Mouse (Mus musculus) ovary, postnatal 14 days (tissue): ENCODE results near the gene 2510009E07Rik.

Experiments used
- DNase-seq: peaks from one replicate; pipeline ENCODE4 v3.0.0; 2022; ENCODE audit warnings: low spot score

The 2510009E07Rik gene

GRCm38 (mm10) chr16:21694463-21695241, at the start of gene 2510009E07Rik:
Gene 2510009E07Rik, minus strand, starts transcription at chr16:21694665.
- DNase-seq, result peak; percentile 82

GRCm38 (mm10) chr16:21743401-21743800, 48.9 kb upstream of the 2510009E07Rik start:
- no peak for DNase-seq

GRCm38 (mm10) chr16:21742898-21743297, 48.4 kb upstream of the 2510009E07Rik start:
- no peak for DNase-seq

GRCm38 (mm10) chr16:21742191-21742870, 47.9 kb upstream of the 2510009E07Rik start:
- no peak for DNase-seq

- DNase-seq, result no peak
Measured at GRCm38 (mm10) chr16:21741542-21741941, 47.1 kb upstream of the 2510009E07Rik start.

- no peak for DNase-seq
Measured at GRCm38 (mm10) chr16:21735638-21736037, 41.2 kb upstream of the 2510009E07Rik start.

- DNase-seq, result peak; percentile 84
Measured at GRCm38 (mm10) chr16:21727897-21728364, 33.5 kb upstream of the 2510009E07Rik start.

GRCm38 (mm10) chr16:21727421-21727820, 33.0 kb upstream of the 2510009E07Rik start:
- DNase-seq, result no peak

GRCm38 (mm10) chr16:21724261-21724660, 29.8 kb upstream of the 2510009E07Rik start:
- DNase-seq, result no peak

GRCm38 (mm10) chr16:21719770-21720169, 25.3 kb upstream of the 2510009E07Rik start:
- DNase-seq, result no peak

- no peak for DNase-seq
Measured at GRCm38 (mm10) chr16:21714516-21714915, 20.1 kb upstream of the 2510009E07Rik start.

GRCm38 (mm10) chr16:21710321-21710720, 15.9 kb upstream of the 2510009E07Rik start:
- no peak for DNase-seq

GRCm38 (mm10) chr16:21704691-21705090, 10.2 kb upstream of the 2510009E07Rik start:
- no peak for DNase-seq

- no peak for DNase-seq
Measured at GRCm38 (mm10) chr16:21702314-21702690, 7.8 kb upstream of the 2510009E07Rik start.

GRCm38 (mm10) chr16:21701611-21702313, 7.3 kb upstream of the 2510009E07Rik start:
- no peak for DNase-seq

GRCm38 (mm10) chr16:21698136-21698535, 3.7 kb upstream of the 2510009E07Rik start:
- no peak for DNase-seq

GRCm38 (mm10) chr16:21696946-21697345, 2.5 kb upstream of the 2510009E07Rik start:
- no peak for DNase-seq

GRCm38 (mm10) chr16:21695242-21695578, 745 bp upstream of the 2510009E07Rik start:
- peak; percentile 23 for DNase-seq

- DNase-seq, result peak; percentile 56
Measured at GRCm38 (mm10) chr16:21693981-21694462, 443 bp downstream of the 2510009E07Rik start.

- no peak for DNase-seq
Measured at GRCm38 (mm10) chr16:21690216-21690755, 4.2 kb downstream of the 2510009E07Rik start.

- DNase-seq, result no peak
Measured at GRCm38 (mm10) chr16:21689141-21689540, 5.3 kb downstream of the 2510009E07Rik start.

GRCm38 (mm10) chr16:21687406-21687805, 7.1 kb downstream of the 2510009E07Rik start:
- no peak for DNase-seq
